Mouse (Mus musculus) right cerebral cortex, adult 18-20 months (tissue): ENCODE measurements around the gene Vps29.
"Not testable (repeated sequence)": the region's sequence is repeated elsewhere in the genome, so short reads cannot be mapped to it uniquely, and the experiment has no call there.

ENCODE experiments used
- DNase-seq: peaks from one replicate; pipeline ENCODE4 v3.0.0; 2022; ENCODE audit warnings: mixed read lengths

The Vps29 gene

GRCm38 (mm10) chr5:122353807-122354491, at the start of gene Vps29, which contains the start of gene Rad9b:
TSS of gene Vps29 (plus strand) at chr5:122354369.
TSS of gene Rad9b (minus strand) at chr5:122354233.
- DNase-seq, result peak; percentile 98

- peak; percentile 21 for DNase-seq
Observed at GRCm38 (mm10) chr5:122304541-122304940, 49.6 kb upstream of the Vps29 start.

- no peak for DNase-seq
Observed at GRCm38 (mm10) chr5:122305472-122305871, 48.7 kb upstream of the Vps29 start.

GRCm38 (mm10) chr5:122306536-122306935, 47.6 kb upstream of the Vps29 start:
- no peak for DNase-seq

GRCm38 (mm10) chr5:122310699-122311098, 43.5 kb upstream of the Vps29 start:
- DNase-seq, result no peak

- no peak for DNase-seq
Observed at GRCm38 (mm10) chr5:122311692-122312091, 42.5 kb upstream of the Vps29 start.

GRCm38 (mm10) chr5:122312346-122312745, 41.8 kb upstream of the Vps29 start:
- DNase-seq, result no peak

GRCm38 (mm10) chr5:122312942-122313684, 41.1 kb upstream of the Vps29 start:
- DNase-seq, result no peak

- DNase-seq, result peak; percentile 95
Observed at GRCm38 (mm10) chr5:122314966-122315667, 39.1 kb upstream of the Vps29 start.

- DNase-seq, result no peak
Observed at GRCm38 (mm10) chr5:122317329-122318045, 36.7 kb upstream of the Vps29 start.

GRCm38 (mm10) chr5:122318100-122318499, 36.1 kb upstream of the Vps29 start:
- no peak for DNase-seq

- not testable (repeated sequence) for DNase-seq
Observed at GRCm38 (mm10) chr5:122318976-122319375, 35.2 kb upstream of the Vps29 start.

- peak; percentile 64 for DNase-seq
Observed at GRCm38 (mm10) chr5:122319474-122320204, 34.5 kb upstream of the Vps29 start.

- no peak for DNase-seq
Observed at GRCm38 (mm10) chr5:122320205-122320781, 33.9 kb upstream of the Vps29 start.

GRCm38 (mm10) chr5:122323523-122323922, 30.6 kb upstream of the Vps29 start:
- no peak for DNase-seq

GRCm38 (mm10) chr5:122324608-122325431, 29.3 kb upstream of the Vps29 start:
- peak; percentile 93 for DNase-seq

- DNase-seq, result no peak
Observed at GRCm38 (mm10) chr5:122325477-122325876, 28.7 kb upstream of the Vps29 start.

- no peak for DNase-seq
Observed at GRCm38 (mm10) chr5:122327283-122327682, 26.9 kb upstream of the Vps29 start.

GRCm38 (mm10) chr5:122330269-122330668, 23.9 kb upstream of the Vps29 start:
- DNase-seq, result no peak

GRCm38 (mm10) chr5:122334682-122335081, 19.5 kb upstream of the Vps29 start:
- no peak for DNase-seq
